Mouse (Mus musculus): ENCODE results near the gene Wdpcp. TPM values are rescaled to one million over a fixed set of nuclear protein-coding genes. Genes with fewer than 3 reads are reported as not detected.

Wdpcp gene
- polyA plus RNA-seq (2015; fragmentation: Illumina TruSeq; extraction: RNeasy Lipid Tissue Mini Kit (QIAGEN cat#74804); ENCODE audit: low read depth, low replicate concordance), result 8.9 TPM

GRCm38 (mm10) chr11:21571700-21572381, at the start of gene Wdpcp, which contains the start of gene Mdh1:
Gene Wdpcp, plus strand, starts transcription at chr11:21572235.
Gene Mdh1, minus strand, starts transcription at chr11:21572367.

Other genes with a start within 250 kb of the Wdpcp start
- 130 TPM for gene Ugp2, start 201.0 kb upstream of the Wdpcp start, polyA plus RNA-seq (2015; fragmentation: Illumina TruSeq; extraction: RNeasy Lipid Tissue Mini Kit (QIAGEN cat#74804); ENCODE audit: low read depth, low replicate concordance)
- gene Mdh1, start 132 bp downstream of the Wdpcp start, polyA plus RNA-seq (2015; fragmentation: Illumina TruSeq; extraction: RNeasy Lipid Tissue Mini Kit (QIAGEN cat#74804); ENCODE audit: low read depth, low replicate concordance), result 1,170 TPM